Mouse (Mus musculus) lung, adult 2 months (tissue): ENCODE results near the gene Nat8f2. TPM values are rescaled to one million over a fixed set of nuclear protein-coding genes. Genes with fewer than 3 reads are reported as not detected.
"Not testable (repeated sequence)": the region's sequence is repeated elsewhere in the genome, so short reads cannot be mapped to it uniquely, and the experiment has no call there.

ENCODE experiments used
- DNase-seq: peaks from one replicate; pipeline ENCODE4 v3.0.0; 2022
- H3K4me1 ChIP-seq: fragments of 200-500 bp; 2 replicates; pipeline ENCODE4 v1.6.1; 2011; ENCODE audit warnings: low read length; ENCODE audit not compliant: control insufficient read depth, insufficient read depth
- H3K4me3 ChIP-seq: fragments of 200-500 bp; replicated peaks from 2 replicates; pipeline ENCODE3; 2011; ENCODE audit warnings: low read depth, mild to moderate bottlenecking, control low read depth, low read length; ENCODE audit errors: extremely low read depth
- CTCF ChIP-seq: fragments of 200-500 bp; IDR thresholded peaks from 2 replicates; pipeline ENCODE4 v1.5.1; 2011; ENCODE audit warnings: mild to moderate bottlenecking, low read length, control low read depth; ENCODE audit not compliant: insufficient read depth
- POLR2A ChIP-seq: fragments of 200-500 bp; IDR thresholded peaks from 2 replicates; pipeline ENCODE4 v1.6.1; 2011; ENCODE audit warnings: low read depth, mild to moderate bottlenecking, control low read depth, low read length, borderline replicate concordance; ENCODE audit errors: extremely low read depth
- WGBS: fragments of 180-500 bp; shearing (Covaris S2); methylation state at CpG from one replicate; pipeline ENCODE4 v1.1.7; 2018; 5-methylcytosine and 5-hydroxymethylcytosine counted together
- polyA plus RNA-seq: library from polyadenylated mRNA; depleted of rRNA; stranded (reverse); fragments of >200 nt; gene quantifications from 2 replicates; pipeline ENCODE4 v1.2.3, GENCODE M21; 2012; rRNA removed

Gene Nat8f2
- 0.03 and 0.11 TPM in 2 replicates for polyA plus RNA-seq

DNA sequence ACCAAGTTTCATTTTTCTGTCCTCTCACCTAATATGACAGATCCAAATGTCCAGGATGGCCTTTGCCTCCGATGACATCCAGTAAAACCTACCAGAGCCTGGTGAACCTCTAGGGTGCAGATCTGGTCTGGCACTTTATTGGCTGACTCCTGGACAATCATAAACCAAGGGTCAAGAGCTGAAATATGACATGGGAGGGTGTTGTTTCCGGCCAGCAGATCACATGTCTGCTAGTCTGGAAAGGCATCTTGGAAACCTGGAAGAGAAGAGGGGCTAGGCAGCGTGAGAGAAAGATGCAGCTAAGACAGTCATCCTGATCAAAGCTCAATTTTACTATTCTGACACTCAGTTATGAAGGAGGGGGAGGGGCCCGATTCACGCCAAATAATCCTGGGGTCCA is at the start of gene Nat8f2:
Gene Nat8f2, minus strand, starts transcription at position 153 of the 400 bp plus-strand sequence.
- not testable (repeated sequence) for H3K4me1 ChIP-seq, DNase-seq, H3K4me3 ChIP-seq
- WGBS, result 70% methylated on average over 5 of the region's 5 CpGs

DNA sequence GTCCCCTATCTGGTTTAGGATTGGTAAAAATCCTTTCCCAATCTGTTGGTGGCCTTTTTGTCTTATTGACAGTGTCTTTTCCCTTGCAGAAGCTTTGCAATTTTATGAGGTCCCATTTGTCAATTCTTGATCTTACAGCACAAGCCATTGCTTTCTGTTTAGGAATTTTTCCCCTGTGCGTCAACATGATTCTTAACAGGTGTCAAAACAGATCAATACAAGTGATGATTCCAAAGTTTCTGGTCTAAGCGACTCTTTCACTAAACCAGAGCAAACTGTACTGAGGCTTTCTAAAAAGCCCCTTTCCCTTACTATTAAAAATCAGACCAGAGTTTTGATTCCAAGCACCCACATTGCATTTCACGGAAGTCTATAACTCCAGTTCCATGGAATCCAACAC is 49.4 kb upstream of the Nat8f2 start:
- not testable (repeated sequence) for H3K4me1 ChIP-seq, H3K4me3 ChIP-seq, DNase-seq
- WGBS, result 94% methylated on average over 3 of the region's 3 CpGs

DNA sequence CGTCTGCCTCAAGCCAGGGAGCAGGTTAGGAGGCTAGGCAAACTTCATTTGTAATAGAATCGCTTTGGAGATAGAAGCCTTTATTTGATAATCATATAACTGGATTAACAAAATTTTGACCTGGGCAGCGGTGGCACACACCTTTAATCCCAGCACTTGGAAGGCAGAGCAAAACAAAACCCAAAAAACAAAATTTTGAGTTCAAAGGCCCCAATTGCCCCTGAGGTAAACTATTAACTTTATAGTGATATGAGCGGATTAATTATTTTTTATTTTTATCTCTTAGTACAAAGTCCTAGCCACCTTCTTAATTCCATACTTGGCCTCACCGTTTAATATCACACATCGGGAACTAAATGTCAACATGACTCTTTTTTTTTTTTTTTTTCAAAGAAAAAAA is 47.6 kb upstream of the Nat8f2 start:
- WGBS, result 78% methylated on average over 6 of the region's 6 CpGs
- TF ChIP-seq POLR2A (no peak), CTCF (no peak)
- Histone ChIP-seq H3K4me3 (no peak overlapping the region), H3K4me1 (peaks cover 2% of the 10 kb centered on the region; the same call in 1 of the 2 replicates)
- DNase-seq, result no peak

DNA sequence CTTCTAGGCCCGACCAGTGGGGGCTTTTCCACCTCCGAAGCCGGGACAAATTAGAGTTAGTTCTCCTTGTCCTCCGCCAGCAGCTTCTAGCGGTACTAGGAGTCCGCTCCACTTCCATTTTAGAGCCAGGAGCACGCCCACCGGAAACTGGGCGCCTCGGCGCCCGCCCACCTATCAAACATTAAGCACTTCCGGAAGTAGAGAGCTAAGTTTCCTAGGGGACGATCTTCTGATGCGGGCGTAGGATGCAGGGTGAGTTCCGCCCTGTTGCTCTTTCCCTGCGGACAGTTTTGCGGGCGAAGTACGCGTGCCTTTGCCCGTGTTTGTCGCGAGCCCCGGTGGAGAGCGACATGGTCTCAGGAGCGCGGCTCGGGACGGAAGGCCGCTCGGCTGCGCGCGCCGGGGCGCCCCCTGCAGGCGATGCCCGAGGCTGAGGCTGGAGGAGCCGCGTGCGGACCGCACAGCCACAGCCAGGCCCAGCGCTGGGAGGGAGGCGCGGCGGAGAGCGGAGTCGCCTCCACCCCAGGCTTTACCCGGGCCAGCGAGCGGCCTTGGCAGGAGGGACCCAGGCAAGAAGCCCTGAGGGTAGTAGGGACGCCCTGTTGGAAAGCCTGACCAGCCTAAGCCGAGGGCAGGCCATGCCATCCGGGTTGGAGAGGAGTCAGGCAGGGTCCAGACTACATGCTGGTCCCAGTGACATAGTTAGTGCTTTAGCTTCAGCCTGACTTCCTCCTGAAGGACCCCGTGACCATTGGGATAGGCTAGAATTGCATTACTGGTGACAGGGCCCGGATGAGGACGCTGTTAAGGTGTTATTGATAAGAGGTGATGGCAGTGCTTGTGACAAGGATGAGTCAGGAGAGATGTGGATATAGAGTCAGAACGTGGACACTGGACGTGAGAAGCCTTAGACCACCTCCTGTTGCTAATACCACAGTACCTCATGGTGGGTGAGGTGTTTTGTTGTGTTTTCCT is 46.9 kb upstream of the Nat8f2 start, which contains the start of gene Nat8f1:
Gene Nat8f1, minus strand, starts transcription at position 149 of the 975 bp plus-strand sequence.
- TF ChIP-seq POLR2A, result peak; percentile 64; the same call in 1 of the 2 replicates
- peak within 1 kb of the TSS; percentile 92 for H3K4me3 ChIP-seq
- DNase-seq, result peak; percentile 92
- not testable (repeated sequence) for H3K4me1 ChIP-seq
- 1% methylated on average over 59 of the region's 61 CpGs for WGBS

GRCm38 (mm10) chr6:85915141-85915538 is 46.2 kb upstream of the Nat8f2 start:
- no peak for TF ChIP-seq POLR2A
- TF ChIP-seq CTCF, result no peak
- no peak for DNase-seq
- Histone ChIP-seq H3K4me3 (peak overlapping the region; percentile 92), H3K4me1 (peaks cover 2% of the 10 kb centered on the region; the same call in 1 of the 2 replicates)
- WGBS, result 3% methylated on average over 11 of the region's 11 CpGs

- 70% methylated on average over 3 of the region's 3 CpGs for WGBS
- no peak for TF ChIP-seq POLR2A
- no peak for TF ChIP-seq CTCF
- DNase-seq, result no peak
- Histone ChIP-seq H3K4me3 (no peak within 1 kb of the TSS), H3K4me1 (peaks cover 2% of the 10 kb centered on the region; the same call in 1 of the 2 replicates)
Observed at GRCm38 (mm10) chr6:85911587-85911986, 42.6 kb upstream of the Nat8f2 start, which contains the start of gene Tprkb. Tprkb (plus strand) TSS chr6:85911865.

DNA sequence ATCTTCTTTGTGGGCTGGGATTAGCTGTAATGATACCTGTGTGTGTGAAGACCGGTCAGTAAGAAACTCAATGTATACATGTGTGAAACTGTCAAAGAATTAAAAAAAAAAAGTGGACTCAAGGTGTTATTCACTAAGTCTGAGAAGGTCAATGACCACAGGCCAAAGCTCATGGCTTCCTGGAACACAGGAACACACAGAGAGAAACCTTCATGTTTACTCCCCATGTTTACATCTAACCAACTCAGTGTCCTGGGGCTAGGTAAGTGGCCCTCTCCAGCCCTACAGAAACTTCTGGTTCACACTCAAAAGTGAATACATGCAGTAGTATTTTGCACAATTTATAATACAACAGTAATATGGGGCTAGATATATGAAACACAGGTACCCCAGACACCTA is 40.7 kb upstream of the Nat8f2 start:
- no peak for DNase-seq
- WGBS, result 94% methylated on average over 1 of the region's 1 CpGs
- H3K4me1 ChIP-seq, result no peaks in the 10 kb centered on the region
- TF ChIP-seq POLR2A (no peak), CTCF (no peak)
- H3K4me3 ChIP-seq, result no peak overlapping the region

DNA sequence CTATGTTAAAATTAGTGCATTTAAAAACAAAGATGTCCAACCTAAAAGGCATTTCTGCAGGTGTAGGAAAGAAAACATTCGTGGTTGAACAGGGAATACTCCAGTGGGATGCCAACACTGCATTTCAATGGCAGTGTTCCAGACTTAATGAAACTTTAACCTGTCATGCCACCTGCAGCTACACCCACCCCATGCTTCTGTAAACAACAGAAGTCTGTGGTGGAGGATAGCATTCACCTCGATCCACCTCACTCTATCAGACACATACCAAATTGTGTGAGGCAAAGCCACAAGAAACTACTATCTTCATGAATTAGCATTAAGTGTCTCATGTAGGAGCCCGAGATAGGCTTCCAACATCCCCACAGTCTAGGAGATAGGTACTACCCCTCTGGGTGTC is 39.4 kb upstream of the Nat8f2 start:
- H3K4me1 ChIP-seq, result no peaks in the 10 kb centered on the region
- H3K4me3 ChIP-seq, result no peak overlapping the region
- whole genome bisulfite sequencing, result 63% methylated on average over 3 of the region's 3 CpGs
- TF ChIP-seq CTCF (no peak), POLR2A (no peak)
- DNase-seq, result no peak

GRCm38 (mm10) chr6:85906911-85907351 is 38.0 kb upstream of the Nat8f2 start:
- not testable (repeated sequence) for H3K4me3 ChIP-seq, H3K4me1 ChIP-seq, DNase-seq
- WGBS, result 66% methylated on average over 2 of the region's 2 CpGs

DNA sequence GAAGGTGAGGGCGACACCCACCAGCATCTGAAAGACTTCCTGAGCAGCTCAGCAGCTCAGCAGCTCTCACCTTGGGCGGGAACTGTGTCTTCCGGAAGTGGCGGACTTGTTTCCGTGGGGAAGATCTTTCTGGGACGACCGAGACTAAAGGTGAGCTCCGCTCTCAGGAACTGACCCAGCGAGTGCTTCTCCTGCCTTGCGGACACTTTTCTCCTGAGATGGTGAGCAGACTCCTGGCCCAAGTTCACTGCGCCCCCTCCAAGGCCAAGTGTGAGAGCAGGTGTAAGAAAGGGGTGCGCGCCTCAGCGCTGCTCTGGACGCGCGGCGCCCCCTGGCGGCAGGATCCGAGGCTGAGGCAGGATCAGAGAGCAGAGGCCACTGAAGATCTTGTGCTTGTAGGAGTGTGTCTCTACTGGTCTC is 35.7 kb upstream of the Nat8f2 start, which contains the start of gene Nat8f4:
Gene Nat8f4, minus strand, starts transcription at position 243 of the 420 bp plus-strand sequence.
- TF ChIP-seq CTCF, result peak; percentile 52
- not testable (repeated sequence) for H3K4me1 ChIP-seq
- peak; percentile 85 for DNase-seq
- peak within 1 kb of the TSS; percentile 33 for H3K4me3 ChIP-seq
- WGBS, result 12% methylated on average over 20 of the region's 20 CpGs

DNA sequence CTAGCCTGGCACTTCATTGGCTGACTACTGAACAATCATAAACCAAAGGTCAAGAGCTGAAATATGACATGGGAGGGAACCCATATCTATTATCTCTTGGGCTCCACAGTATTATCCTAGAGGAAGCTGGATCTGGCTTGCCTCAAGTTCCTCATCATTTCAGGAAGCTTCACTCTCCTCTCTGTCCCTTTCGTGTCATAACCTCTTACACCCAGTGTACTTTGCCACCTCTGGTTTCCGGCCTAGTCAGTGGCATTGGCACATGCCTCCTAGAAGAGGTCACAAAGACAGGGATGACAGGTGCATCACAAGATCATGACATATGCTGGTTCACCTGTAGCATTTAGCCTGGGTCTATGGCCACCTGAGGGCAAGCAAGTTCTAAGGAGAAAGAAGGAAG is 33.3 kb upstream of the Nat8f2 start:
- no peak for DNase-seq
- WGBS, result 90% methylated on average over 2 of the region's 2 CpGs
- no peak for TF ChIP-seq CTCF
- no peak for TF ChIP-seq POLR2A
- no peak overlapping the region for H3K4me3 ChIP-seq
- H3K4me1 ChIP-seq, result no peaks in the 10 kb centered on the region

DNA sequence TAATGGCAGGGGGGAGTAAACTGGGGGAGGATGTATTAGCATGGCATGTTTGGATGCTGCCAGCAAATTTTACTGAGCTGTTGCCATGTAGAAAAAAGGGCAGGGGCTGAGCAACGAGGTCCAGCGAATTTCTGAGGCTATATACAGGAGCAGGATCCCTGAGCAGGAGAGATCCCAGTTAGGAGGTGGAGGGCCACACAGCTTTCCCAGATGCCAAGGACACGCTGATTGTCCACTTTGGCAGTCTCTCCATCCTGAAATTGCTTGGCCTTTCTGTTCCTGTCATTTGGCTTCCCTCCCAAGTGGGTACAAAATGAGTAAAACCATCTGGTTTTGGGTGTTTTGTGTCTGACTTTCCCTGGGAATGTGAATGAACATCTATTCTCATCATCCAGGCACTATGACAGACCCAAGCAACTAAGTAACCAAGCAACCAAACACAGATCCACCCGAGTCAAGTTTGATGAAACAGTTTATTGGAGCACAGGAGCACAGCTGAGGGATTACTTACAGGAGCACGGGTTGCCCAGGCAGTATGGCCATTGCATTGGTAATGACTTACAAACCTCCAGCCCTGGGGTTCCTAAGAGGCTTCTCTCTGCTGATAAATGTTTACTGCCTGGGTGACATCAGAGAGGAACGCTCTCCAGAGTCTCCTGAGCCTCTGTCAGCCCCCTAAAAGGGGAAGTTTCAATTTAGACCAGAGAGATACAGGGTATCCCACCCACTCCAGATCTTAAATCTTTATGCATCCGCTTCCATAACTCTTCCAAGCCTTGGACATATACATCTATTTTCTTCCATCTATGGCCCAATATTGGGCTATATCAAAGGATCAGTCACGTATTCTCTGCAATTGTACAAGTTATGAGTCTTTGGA is 29.9 kb upstream of the Nat8f2 start:
- DNase-seq, H3K4me1 ChIP-seq: not testable (repeated sequence)
- 69% methylated on average over 6 of the region's 8 CpGs for WGBS

More for the DNA sequence above, 29.9 kb upstream of the Nat8f2 start:
- not testable (repeated sequence) for H3K4me3 ChIP-seq
